Mouse (Mus musculus) mammary gland, adult 2 months (tissue): ENCODE results near the gene Reep3. TPM values are rescaled to one million over a fixed set of nuclear protein-coding genes. Genes with fewer than 3 reads are reported as not detected.

Experiments
- polyA plus RNA-seq: library from polyadenylated mRNA; depleted of rRNA; stranded (reverse); fragments of >200 nt; gene quantifications from 2 replicates; pipeline ENCODE4 v1.2.3, GENCODE M21; 2012; ENCODE audit warnings: low replicate concordance; rRNA removed

Gene Reep3
- polyA plus RNA-seq, result 14.6 and 29.8 TPM in 2 replicates

GRCm38 (mm10) chr10:67096621-67097436 is at the start of gene Reep3:
Reep3 (minus strand) TSS chr10:67096945.

DNA sequence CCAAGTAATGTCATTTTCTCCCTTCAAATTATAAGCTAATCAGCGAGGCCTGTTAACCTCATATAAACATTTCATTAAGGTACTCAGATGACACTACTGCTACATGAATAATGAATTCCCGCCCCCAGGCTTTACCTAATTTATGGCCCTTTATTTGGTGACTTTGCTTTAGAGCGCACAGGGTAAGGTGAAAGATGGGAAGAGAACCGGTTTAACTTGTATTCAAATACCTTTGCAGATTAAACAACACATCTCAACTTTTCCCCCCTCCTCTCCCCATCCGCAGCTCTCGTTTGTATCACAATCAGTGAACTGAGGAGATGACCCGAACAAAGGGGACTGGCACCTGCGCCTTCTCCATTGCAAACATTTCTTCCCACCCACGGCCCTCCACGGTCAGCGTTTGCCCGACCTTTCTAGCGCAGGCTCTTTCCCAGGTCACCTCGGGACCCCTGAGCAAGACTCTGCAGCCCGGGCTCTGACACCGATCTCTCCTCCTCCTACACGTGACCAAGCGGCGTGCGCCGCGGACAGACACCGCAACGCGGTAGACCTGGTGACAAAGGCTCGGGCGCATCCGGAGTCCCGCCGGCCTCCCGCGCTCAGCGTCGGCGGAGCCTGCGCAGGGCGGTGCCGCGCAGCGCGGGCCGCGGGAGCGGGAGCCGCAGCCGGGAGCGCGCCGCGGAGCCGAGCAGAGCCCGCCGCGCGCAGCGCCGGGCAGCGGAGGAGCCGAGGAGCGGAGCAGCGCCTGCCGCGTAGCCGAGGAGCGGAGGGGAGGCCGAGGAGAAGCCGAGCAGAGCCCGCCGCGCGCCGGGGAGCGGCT is 736 bp downstream of the Reep3 start, which contains the start of gene Jmjd1c:
Gene Jmjd1c, plus strand, starts transcription at position 328 of the 823 bp plus-strand sequence.

Other genes with a start within 250 kb of the Reep3 start
- gene Jmjd1c, start 820 bp downstream of the Reep3 start, polyA plus RNA-seq, result 15.7 and 18.2 TPM in 2 replicates
- 8.1 and 11.8 TPM in 2 replicates for gene Nrbf2, start 188.4 kb upstream of the Reep3 start, polyA plus RNA-seq